Mouse (Mus musculus) testis, adult 2 months (tissue): ENCODE data around the gene Camta1. TPM values are rescaled to one million over a fixed set of nuclear protein-coding genes. Genes with fewer than 3 reads are reported as not detected.

Experiments used
- H3K27ac ChIP-seq: fragments of 200-500 bp; 2 replicates; pipeline ENCODE4 v1.5.1; 2012; ENCODE audit warnings: low read depth, low read length; ENCODE audit not compliant: control insufficient read depth, insufficient read depth
- H3K27me3 ChIP-seq: fragments of 200-500 bp; 2 replicates; pipeline ENCODE4 v1.6.1; 2012; ENCODE audit warnings: mild to moderate bottlenecking, low read length, moderate library complexity; ENCODE audit not compliant: control insufficient read depth, insufficient read depth
- H3K36me3 ChIP-seq: fragments of 200-500 bp; 2 replicates; pipeline ENCODE4 v1.6.1; 2012; ENCODE audit warnings: mild to moderate bottlenecking, low read length; ENCODE audit not compliant: control insufficient read depth, insufficient read depth
- H3K4me1 ChIP-seq: fragments of 200-500 bp; 2 replicates; pipeline ENCODE4 v1.6.1; 2012; ENCODE audit warnings: low read length; ENCODE audit not compliant: control insufficient read depth, insufficient read depth
- H3K4me3 ChIP-seq: fragments of 200-500 bp; 2 replicates; pipeline ENCODE4 v1.5.1; 2012; ENCODE audit warnings: low read depth, mild to moderate bottlenecking, low read length, moderate library complexity, mixed read lengths; ENCODE audit not compliant: control insufficient read depth
- CTCF ChIP-seq: fragments of 200-500 bp; IDR thresholded peaks from 2 replicates; pipeline ENCODE4 v1.5.1; 2012; ENCODE audit warnings: low read depth, mild to moderate bottlenecking, inconsistent platforms, low read length, moderate library complexity; ENCODE audit not compliant: control insufficient read depth, insufficient read depth, insufficient replicate concordance
- POLR2A ChIP-seq: fragments of 200-500 bp; IDR thresholded peaks from 2 replicates; pipeline ENCODE4 v1.6.1; 2012; ENCODE audit warnings: low read depth, mild to moderate bottlenecking, inconsistent platforms, low read length, moderate library complexity; ENCODE audit not compliant: control insufficient read depth
- polyA plus RNA-seq: library from polyadenylated mRNA; depleted of rRNA; stranded (reverse); fragments of >200 nt; gene quantifications from 2 replicates; pipeline ENCODE4 v1.2.3, GENCODE M21; 2012

Camta1 gene
- polyA plus RNA-seq, 1 experiment, result 15.4 TPM

DNA sequence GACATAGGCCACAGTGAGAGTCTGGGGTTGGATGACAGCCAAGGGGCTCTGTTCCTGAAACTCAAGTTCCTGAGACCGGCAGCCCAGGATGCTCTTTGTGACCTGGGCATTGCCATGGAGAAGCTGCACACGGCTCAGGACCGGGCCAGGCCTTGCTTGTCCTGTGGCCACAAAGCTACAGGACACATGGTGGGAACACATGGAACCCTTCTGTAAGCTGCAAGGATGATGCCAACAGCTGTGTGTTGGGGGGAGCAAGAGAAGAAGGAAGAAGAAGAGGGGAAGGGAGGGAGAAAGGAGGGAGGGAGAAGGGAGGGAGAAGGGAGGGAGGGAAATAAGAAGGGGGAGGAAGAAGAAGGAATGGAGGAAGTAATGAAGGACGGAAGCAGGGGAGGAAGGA is 645.8 kb downstream of the Camta1 start:
- no peaks in the 10 kb centered on the region for H3K27me3 ChIP-seq
- TF ChIP-seq POLR2A (no peak; the same call in 1 of the 2 replicates), CTCF (no peak)
- H3K4me3 ChIP-seq, result peak overlapping the region; percentile 19
- peaks cover 8% of the 10 kb centered on the region for H3K4me1 ChIP-seq
- no peaks in the 10 kb centered on the region for H3K36me3 ChIP-seq
- H3K27ac ChIP-seq, result no peak overlapping the region

GRCm38 (mm10) chr4:151215179-151215578 is 646.5 kb downstream of the Camta1 start:
- H3K4me1 ChIP-seq, result peaks cover 8% of the 10 kb centered on the region
- H3K4me3 ChIP-seq, result peak overlapping the region; percentile 19; the same call in 1 of the 2 replicates
- no peak for TF ChIP-seq POLR2A
- peak; percentile 78; the same call in 1 of the 2 replicates for TF ChIP-seq CTCF
- no peaks in the 10 kb centered on the region for H3K27me3 ChIP-seq
- H3K27ac ChIP-seq, result no peak overlapping the region
- no peaks in the 10 kb centered on the region for H3K36me3 ChIP-seq

GRCm38 (mm10) chr4:151213475-151213874 is 648.2 kb downstream of the Camta1 start:
- Histone ChIP-seq H3K27ac (no peak overlapping the region), H3K27me3 (no peaks in the 10 kb centered on the region), H3K36me3 (no peaks in the 10 kb centered on the region), H3K4me3 (peak overlapping the region; percentile 3), H3K4me1 (peaks cover 8% of the 10 kb centered on the region)
- TF ChIP-seq CTCF, result no peak
- TF ChIP-seq POLR2A, result no peak

GRCm38 (mm10) chr4:151211992-151212391 is 649.7 kb downstream of the Camta1 start:
- Histone ChIP-seq H3K36me3 (no peaks in the 10 kb centered on the region), H3K4me1 (peaks cover 8% of the 10 kb centered on the region), H3K27me3 (no peaks in the 10 kb centered on the region), H3K27ac (no peak overlapping the region), H3K4me3 (no peak overlapping the region)
- TF ChIP-seq CTCF (no peak), POLR2A (no peak)

DNA sequence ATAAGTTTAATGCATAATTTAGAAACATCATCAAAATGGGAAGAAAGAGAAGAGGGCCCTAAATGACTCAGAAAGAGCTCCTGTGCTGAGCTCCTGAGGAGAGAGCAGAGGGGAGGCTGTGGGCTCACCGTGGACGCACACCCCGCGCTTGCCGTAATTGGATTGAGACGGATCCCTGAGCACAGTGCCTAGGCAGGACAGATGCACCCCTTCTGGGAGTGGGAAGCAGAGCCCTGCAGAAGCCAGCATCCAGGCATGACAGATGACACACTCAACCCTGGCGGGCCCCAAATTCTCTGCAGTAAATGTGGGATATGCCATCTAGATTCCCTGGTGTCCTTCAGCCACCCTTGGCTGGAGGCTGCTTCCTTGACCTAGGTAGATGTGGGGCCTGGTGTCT is 654.1 kb downstream of the Camta1 start:
- Histone ChIP-seq H3K36me3 (no peaks in the 10 kb centered on the region), H3K27ac (no peak overlapping the region), H3K4me1 (no peaks in the 10 kb centered on the region), H3K27me3 (no peaks in the 10 kb centered on the region), H3K4me3 (no peak overlapping the region)
- TF ChIP-seq POLR2A, result no peak
- no peak for TF ChIP-seq CTCF

DNA sequence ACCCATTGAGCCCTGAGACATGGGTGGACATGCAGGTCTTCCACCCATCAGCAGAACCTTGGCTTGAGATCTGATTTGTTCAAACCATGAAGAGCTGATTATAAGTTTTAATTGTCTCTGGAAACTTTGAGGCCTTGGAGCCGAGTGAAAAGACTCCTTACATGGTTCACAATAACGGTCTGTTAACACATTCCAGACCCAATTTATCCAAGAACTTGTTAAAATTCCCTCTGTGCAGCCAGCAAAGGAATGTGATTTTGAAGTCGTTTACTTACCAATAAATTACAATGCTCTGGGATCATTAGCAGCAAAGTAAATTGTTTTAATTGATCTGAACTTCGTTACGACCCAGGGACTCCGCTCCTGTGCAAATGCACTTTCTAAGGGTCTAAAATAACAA is 658.8 kb downstream of the Camta1 start:
- H3K4me1 ChIP-seq, result no peaks in the 10 kb centered on the region
- no peaks in the 10 kb centered on the region for H3K36me3 ChIP-seq
- no peak for TF ChIP-seq CTCF
- TF ChIP-seq POLR2A, result no peak
- H3K27me3 ChIP-seq, result no peaks in the 10 kb centered on the region
- H3K27ac ChIP-seq, result no peak overlapping the region
- H3K4me3 ChIP-seq, result no peak overlapping the region

DNA sequence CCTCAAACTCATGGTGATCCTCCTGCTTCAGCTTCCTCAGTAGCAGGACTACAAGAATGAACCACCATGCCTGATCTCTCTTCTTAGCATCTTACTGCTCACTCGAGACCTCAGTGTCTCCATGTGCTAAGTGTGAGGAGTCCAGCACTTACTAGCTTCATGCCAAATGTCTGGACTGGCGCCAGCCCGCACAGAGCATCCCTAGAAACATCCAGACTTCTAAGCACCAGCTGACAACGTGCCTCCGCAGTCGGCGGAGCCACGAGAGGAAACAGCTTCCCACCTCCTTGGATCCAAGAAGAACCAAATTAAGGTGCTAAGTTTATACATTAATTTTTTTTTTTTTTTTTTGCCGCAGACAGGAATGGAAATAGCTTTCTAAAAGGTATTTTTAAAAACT is 661.4 kb downstream of the Camta1 start:
- Histone ChIP-seq H3K36me3 (no peaks in the 10 kb centered on the region), H3K4me1 (no peaks in the 10 kb centered on the region), H3K4me3 (no peak overlapping the region), H3K27me3 (no peaks in the 10 kb centered on the region), H3K27ac (no peak overlapping the region)
- TF ChIP-seq CTCF (no peak), POLR2A (no peak)

DNA sequence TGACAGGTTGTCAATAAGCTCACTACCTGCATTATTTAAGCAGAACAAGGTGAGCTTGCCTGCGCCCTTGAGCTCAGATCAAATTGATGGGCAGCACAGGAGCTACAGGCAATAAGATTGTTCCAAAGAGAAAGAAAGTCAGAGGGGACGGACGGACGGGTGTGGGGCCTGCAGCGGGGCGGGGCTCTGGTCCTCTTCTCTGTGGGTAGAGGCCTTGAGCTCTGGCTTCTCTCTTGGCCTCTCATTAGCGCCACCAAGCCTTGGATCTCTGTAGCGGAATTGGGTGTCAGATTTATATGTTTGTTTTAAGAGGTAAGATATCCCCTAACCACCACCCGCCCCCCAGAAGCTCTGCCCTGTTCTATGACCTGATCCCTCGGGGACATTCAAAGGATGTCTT is 666.5 kb downstream of the Camta1 start:
- H3K4me1 ChIP-seq, result no peaks in the 10 kb centered on the region; the same call in 1 of the 2 replicates
- H3K36me3 ChIP-seq, result no peaks in the 10 kb centered on the region
- no peak for TF ChIP-seq CTCF
- no peak overlapping the region for H3K27ac ChIP-seq
- H3K4me3 ChIP-seq, result no peak overlapping the region
- H3K27me3 ChIP-seq, result no peaks in the 10 kb centered on the region
